Mouse (Mus musculus) midbrain, postnatal 0 days (tissue): ENCODE measurements at regions not wholly inside any gene's neighbourhood (a gene's known extent, or its start where the extent isn't known, plus 50 kb on each side); places are given as distances from the start of the nearest gene placed in this dataset.

ENCODE experiments used
- ATAC-seq: fragments of 200-750 bp; cut with Nextera tagmentation; 2 replicates; pipeline ENCODE4 v1.8.0; 2017; ENCODE audit warnings: moderate number of reproducible peaks, mild to moderate bottlenecking, moderate TSS enrichment, moderate library complexity; ENCODE audit not compliant: low FRiP score
- DNase-seq: peaks from one replicate; pipeline ENCODE4 v3.0.0-alpha.2; 2015; ENCODE audit warnings: low spot score
- H3K27ac ChIP-seq: fragments of 300-500 bp; sonication (generic); 2 replicates; pipeline ENCODE4 v1.5.1; 2014; ENCODE audit warnings: low read depth, mild to moderate bottlenecking, low read length, mixed read lengths
- H3K27me3 ChIP-seq: fragments of 300-500 bp; sonication (generic); 2 replicates; pipeline ENCODE4 v1.6.1; 2014; ENCODE audit warnings: low read length, control low read depth, mixed read lengths; ENCODE audit not compliant: insufficient read depth
- H3K36me3 ChIP-seq: fragments of 300-500 bp; sonication (generic); 2 replicates; pipeline ENCODE4 v1.6.1; 2014; ENCODE audit warnings: low read length, control low read depth, mixed read lengths; ENCODE audit not compliant: insufficient read depth
- H3K4me1 ChIP-seq: fragments of 300-500 bp; sonication (generic); 2 replicates; pipeline ENCODE4 v1.6.1; 2014; ENCODE audit warnings: mild to moderate bottlenecking, control low read depth, antibody characterized with exemption, low read length, mixed read lengths; ENCODE audit not compliant: insufficient read depth
- H3K4me2 ChIP-seq: fragments of 300-500 bp; sonication (generic); 2 replicates; pipeline ENCODE4 v1.6.1; 2014; ENCODE audit warnings: low read depth, mild to moderate bottlenecking, low read length, mixed read lengths; ENCODE audit not compliant: poor library complexity, severe bottlenecking
- H3K4me3 ChIP-seq: fragments of 300-500 bp; sonication (generic); 2 replicates; pipeline ENCODE4 v1.5.1; 2014; ENCODE audit warnings: low read depth, mild to moderate bottlenecking, low read length, moderate library complexity
- H3K9ac ChIP-seq: fragments of 300-500 bp; sonication (generic); replicated peaks from 2 replicates; pipeline ENCODE4 v1.6.1; 2014; ENCODE audit warnings: mild to moderate bottlenecking, low read length, moderate library complexity, mixed read lengths; ENCODE audit not compliant: poor library complexity, severe bottlenecking
- H3K9me3 ChIP-seq: fragments of 300-500 bp; sonication (generic); 2 replicates; pipeline ENCODE4 v1.6.1; 2016; ENCODE audit warnings: low read length, control low read depth
- CTCF ChIP-seq: IDR thresholded peaks from 2 replicates; pipeline ENCODE4 v1.5.1; 2016; ENCODE audit warnings: antibody characterized with exemption, mild to moderate bottlenecking
- WGBS: fragments of 180-500 bp; shearing (Covaris S2); extraction: QIAGEN DNeasy Blood & Tissue Kit; methylation state at CpG from one replicate; pipeline ENCODE4 v1.1.7; 2014; 5-methylcytosine and 5-hydroxymethylcytosine counted together

DNA sequence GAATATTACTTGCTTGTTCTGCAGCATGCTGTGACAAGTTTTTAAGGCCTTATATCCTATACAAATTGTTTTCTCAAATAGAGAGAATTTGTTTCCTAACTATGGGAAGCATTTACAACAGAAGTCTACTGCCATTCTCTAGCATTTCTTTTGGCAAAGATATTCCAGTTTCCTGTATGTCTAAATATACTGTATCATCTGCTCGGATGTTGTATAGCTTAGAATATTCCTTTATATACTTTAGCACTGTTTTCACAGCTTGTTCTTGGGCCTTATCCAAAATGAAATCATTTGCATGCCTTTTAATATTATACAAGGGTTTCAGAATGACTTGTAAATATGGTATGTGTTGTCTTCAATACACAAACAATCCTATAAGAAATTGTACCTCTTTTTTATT, 92.1 kb upstream of the Ins2 start:
- no peak overlapping the region for H3K4me2 ChIP-seq

DNA sequence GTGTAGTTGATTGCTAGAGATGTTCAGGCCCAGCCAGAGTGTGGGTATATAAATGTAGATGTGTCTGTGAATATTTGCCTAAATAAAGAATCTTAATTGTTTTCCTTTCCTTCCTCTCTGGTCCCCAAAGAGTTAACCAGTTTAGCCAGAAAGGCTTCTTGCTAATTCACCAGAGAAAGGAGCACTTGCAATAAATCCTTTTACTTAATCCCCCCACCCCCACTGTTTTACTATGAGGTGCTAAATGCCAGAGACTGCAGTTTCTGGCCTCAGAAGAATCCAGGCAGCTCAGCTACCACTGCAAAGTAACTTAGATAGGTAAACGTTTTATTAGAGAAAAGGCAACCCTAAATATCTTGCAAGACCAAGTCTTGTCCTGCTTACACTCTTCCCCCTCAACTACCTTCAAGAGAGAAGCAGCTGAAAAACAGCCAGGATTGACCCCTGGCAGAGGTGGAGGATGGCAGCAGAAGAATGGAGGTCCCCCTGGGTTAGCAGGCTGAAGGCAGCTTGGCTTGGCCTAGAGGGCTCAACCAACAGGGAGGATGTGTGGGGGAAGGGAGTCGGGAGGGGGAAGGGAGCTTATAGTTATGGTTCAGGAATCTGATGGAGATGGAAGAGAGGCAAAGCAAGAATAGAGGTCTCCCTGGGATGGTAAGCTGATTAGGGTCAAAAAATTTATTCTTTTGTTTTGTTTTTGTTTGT, 87.9 kb upstream of the Ins2 start:
- Histone ChIP-seq H3K9ac (no peak overlapping the region), H3K4me1 (no peaks in the 10 kb centered on the region), H3K36me3 (no peaks in the 10 kb centered on the region), H3K27ac (no peak overlapping the region), H3K4me2 (no peak overlapping the region), H3K9me3 (no peaks in the 10 kb centered on the region), H3K27me3 (no peaks in the 10 kb centered on the region), H3K4me3 (no peak overlapping the region)
- 9% methylated on average over 2 of the region's 2 CpGs for WGBS
- no peak for DNase-seq
- ATAC-seq: no peak
- TF ChIP-seq CTCF: no peak

More for the DNA sequence above, 92.1 kb upstream of the Ins2 start:
- WGBS: 87% methylated on average over 1 of the region's 1 CpGs
- Histone ChIP-seq H3K36me3 (no peaks in the 10 kb centered on the region), H3K27me3 (no peaks in the 10 kb centered on the region), H3K4me3 (no peak overlapping the region), H3K9me3 (no peaks in the 10 kb centered on the region), H3K4me1 (no peaks in the 10 kb centered on the region), H3K27ac (no peak overlapping the region), H3K9ac (no peak overlapping the region)
- DNase-seq: no peak
- ATAC-seq: no peak
- no peak for TF ChIP-seq CTCF

DNA sequence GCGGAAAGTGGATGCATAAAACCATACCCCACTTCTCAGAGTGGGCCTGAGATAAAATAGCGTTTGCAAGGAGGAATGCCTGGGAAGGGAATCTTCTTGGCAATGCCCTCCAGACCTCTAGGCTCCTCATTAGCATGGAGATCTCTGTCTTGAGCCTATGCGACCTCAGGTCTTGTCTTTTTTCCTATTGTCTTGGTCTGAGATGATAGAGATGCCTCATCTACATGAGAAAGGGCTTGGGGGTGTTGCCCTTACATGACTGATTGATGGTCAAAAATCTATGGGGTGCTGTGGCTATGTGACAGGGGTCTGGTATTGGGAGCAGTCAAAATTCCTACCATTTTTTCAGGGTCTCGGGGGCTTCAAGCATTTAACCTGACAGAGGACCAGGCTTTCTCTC, 67.5 kb upstream of the Ins2 start:
- H3K4me3 ChIP-seq: no peak overlapping the region
- no peaks in the 10 kb centered on the region for H3K9me3 ChIP-seq
- H3K4me2 ChIP-seq: no peak overlapping the region
- H3K27ac ChIP-seq: no peak overlapping the region
- 73% methylated on average over 4 of the region's 4 CpGs for WGBS
- TF ChIP-seq CTCF: no peak
- no peaks in the 10 kb centered on the region for H3K4me1 ChIP-seq
- H3K27me3 ChIP-seq: no peaks in the 10 kb centered on the region
- DNase-seq (no peak), ATAC-seq (no peak)
- H3K36me3 ChIP-seq: no peaks in the 10 kb centered on the region
- no peak overlapping the region for H3K9ac ChIP-seq

DNA sequence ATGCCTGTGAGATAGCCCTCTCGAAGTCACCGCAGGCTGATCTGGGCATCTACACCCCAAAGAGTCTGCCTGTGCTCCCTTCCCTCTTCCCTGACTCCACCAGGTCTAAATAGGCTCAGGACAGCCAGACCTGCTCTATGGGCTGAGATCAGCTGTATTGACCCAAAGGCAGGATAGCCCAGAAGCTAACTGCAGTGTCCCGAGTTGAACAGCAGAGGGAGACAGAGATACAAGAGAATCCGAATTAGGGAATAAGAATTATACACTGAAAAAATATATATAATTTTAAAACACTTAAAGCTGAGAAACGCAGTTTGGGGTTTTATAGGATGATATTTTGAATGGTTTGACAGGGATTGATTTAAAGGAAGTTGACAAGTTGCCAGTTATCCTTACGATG, 56.2 kb upstream of the Ins2 start:
- Histone ChIP-seq H3K27me3 (no peaks in the 10 kb centered on the region), H3K9me3 (no peaks in the 10 kb centered on the region), H3K4me3 (no peak overlapping the region), H3K36me3 (no peaks in the 10 kb centered on the region), H3K4me2 (no peak overlapping the region), H3K4me1 (no peaks in the 10 kb centered on the region), H3K27ac (no peak overlapping the region), H3K9ac (no peak overlapping the region)
- 25% methylated on average over 6 of the region's 6 CpGs for WGBS
- DNase-seq (peak; percentile 62), ATAC-seq (no peak)
- TF ChIP-seq CTCF: peak; percentile 85

DNA sequence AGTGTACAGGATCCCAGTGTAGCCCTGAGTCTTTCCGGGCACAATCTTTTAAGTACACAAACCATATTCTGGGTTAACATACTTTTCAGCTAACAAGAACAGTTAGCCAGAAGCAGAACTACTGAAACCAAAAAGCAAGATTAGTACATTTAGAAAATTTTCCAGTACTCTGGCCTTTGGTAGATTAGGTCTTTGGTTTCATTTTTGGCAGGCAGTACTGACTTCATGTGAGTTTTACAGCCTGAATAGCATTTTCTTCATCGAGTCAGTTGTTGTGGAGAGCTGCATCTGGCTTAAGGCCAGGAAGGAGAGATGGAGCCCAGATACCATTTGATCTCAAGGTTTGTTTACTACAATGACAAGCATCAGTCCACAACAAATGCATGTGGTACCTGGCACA, 51.3 kb upstream of the Ins2 start:
- no peaks in the 10 kb centered on the region for H3K27me3 ChIP-seq
- no peak overlapping the region for H3K4me3 ChIP-seq
- no peaks in the 10 kb centered on the region for H3K9me3 ChIP-seq
- no peak for ATAC-seq
- H3K4me1 ChIP-seq: no peaks in the 10 kb centered on the region
- TF ChIP-seq CTCF: no peak
- H3K36me3 ChIP-seq: no peaks in the 10 kb centered on the region
- WGBS: 67% methylated on average over 2 of the region's 2 CpGs
- H3K9ac ChIP-seq: no peak overlapping the region
- H3K4me2 ChIP-seq: no peak overlapping the region
- no peak overlapping the region for H3K27ac ChIP-seq
- no peak for DNase-seq
